Mouse (Mus musculus): ENCODE data around the gene Cd47. TPM values are rescaled to one million over a fixed set of nuclear protein-coding genes. Genes with fewer than 3 reads are reported as not detected.

Cd47 gene
- total RNA-seq, 4 experiments from 2014 or later = 82.2 to 91.4 (median 87.5) TPM

DNA sequence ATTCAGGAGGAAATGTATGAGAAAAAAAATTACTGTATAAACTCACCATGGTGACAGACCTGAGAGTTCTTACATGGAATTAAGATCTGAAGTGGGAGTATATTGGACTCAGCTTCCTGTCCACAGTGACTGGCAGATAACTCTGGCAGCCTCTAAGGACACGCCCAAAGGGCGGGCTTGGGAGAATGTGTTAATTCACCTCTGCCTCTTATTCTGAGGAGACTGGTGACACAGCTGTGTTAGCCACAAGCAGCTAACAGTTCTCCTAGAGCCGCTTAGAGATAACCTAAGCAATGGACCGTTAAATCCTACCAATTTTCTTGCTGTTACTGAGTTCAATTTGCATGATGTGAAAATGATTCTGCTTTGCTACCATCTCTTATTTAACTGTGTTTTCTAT is 107.0 kb downstream of the Cd47 start:
- peak; percentile 53 for DNase-seq (ENCODE audit: low spot score)

DNA sequence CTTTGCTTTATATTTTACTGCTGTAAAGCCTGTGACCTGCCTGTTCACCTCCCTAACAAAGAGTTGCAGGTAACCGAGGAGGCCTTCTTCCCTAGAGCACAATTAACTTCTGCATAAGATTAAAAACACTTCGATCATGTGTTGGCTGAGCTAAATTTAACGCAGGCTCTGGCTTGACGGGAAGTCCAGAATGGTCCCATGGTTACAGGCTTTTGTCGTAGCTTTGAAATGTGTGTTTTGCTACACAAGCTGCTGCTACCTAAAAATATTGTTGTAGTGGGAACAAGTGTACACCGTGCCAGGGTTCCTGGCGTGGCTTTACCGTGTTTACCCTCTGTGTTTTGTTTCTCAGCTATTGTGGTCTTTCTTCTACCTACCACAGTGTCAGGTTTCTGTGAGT is 109.2 kb downstream of the Cd47 start:
- peak; percentile 43 for DNase-seq (ENCODE audit: low spot score)

DNA sequence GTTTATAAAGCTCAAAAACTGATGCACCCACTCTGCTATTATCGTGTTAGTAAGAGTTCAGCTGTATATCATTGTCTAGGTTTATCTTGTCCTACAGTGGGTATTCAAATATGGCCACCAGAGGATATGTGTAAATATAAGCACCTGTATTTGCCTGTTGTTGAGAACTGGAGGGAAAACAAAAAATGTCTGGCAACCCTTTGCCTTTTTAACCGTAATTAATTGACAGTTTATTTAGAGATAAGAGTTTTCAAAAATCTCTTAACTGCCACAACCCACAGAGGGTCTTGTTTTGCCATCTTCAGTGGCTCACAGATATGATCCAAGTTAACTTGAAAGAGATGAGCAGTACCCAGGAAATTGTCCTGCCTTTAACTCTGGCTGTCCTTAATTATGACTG is 113.8 kb downstream of the Cd47 start:
- no peak for DNase-seq (ENCODE audit: low spot score)

DNA sequence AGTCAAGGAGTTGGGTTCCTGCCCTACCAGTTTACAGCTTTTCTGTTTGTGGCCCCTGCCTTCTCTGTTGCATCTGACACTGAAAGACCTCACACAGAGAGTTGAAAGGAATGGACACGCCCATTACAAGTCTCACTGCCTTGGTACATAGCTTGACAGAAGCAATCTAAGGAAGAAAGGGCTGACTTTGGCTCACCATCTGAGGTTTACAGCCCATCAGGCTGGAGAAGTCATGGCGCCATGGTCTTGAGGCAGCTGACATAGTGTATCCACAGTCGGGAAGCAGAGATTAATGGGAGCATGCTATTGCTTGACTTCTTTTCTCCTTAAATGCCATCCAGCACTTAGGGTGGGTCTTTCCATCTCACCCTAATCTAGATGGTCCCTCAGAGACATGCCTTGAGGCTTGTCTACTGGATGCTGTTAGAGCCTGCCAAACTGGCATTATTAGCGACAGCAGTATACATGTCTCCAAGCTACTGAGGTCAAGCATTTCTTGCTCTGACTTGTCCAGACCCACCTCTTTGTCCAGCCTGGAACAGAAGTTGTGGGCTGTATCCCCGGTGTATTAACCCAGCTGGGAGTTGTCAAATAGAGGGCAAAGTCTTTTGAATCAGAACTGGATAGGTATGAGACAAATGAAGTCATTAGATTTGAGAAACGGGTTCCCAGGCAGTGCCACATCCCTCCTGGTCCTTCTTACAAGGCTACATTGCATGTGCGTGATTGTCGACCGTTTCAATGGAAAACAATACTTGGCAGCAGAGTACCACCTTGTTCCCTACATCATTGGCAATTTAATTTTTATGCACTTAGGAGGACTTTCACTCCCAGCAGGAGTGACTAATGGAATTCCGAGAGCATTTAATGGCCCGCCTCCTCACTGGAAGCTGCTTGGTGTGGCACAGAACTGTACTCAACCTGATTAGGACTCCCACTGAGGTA is 115.5 kb downstream of the Cd47 start:
- no peak for DNase-seq (ENCODE audit: low spot score)

DNA sequence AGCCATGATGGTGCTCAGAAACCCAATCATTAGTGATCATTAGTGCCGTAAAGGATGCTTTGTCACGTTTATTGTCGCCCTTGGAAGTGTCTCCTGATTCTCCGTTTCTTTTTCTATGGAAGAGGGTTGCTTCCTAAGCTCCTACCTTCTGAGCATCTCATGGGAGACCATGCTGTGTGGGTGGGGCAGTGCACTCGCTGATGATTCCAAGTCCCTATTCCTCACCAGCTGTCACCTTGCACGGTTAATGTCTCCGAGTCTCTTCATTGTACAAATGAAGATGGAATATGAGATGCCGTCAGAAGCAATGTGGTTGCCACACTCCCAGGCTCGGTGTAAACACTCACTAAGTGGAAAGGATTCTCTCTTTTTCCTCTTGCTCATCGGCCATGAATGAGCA is 119.9 kb downstream of the Cd47 start:
- DNase-seq (ENCODE audit: low spot score) = no peak

DNA sequence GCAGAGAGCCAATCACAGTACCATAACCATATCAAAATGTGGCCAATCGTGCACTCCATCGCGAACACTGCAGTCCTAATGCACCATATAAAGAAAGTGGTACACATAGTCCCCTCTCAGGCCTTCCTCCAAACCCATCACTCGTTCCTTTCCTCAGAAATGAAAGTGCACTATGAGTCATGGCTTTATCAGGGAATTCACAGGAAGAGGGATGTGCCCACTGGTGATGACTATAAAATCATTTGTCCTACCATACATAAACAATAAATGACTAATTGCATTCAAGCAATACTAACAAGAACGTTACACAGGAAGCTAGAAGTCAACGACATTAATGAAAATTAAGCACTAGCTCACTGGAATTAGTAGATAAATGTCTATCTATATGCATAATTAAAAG is 121.3 kb downstream of the Cd47 start:
- no peak for DNase-seq (ENCODE audit: low spot score)

DNA sequence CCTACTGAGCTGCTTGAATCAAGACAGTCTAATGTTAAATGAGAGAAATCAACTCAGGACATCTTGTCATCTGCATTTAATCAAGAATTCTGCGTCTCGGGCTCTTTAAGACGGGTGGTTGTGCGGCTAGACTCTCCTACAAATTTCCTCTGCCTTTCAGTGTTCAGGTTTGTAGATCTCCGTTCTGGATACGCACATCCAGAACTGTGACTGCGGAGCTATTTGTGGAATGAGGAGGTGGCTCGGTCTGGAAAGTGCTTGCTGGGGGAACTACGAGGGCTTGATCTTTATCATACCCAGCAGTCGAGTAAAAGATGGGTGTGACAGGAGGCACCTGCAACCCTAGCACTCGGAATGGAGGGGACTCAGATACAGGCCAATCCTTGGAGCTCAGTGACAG is 121.8 kb downstream of the Cd47 start:
- DNase-seq (ENCODE audit: low spot score) = no peak

DNA sequence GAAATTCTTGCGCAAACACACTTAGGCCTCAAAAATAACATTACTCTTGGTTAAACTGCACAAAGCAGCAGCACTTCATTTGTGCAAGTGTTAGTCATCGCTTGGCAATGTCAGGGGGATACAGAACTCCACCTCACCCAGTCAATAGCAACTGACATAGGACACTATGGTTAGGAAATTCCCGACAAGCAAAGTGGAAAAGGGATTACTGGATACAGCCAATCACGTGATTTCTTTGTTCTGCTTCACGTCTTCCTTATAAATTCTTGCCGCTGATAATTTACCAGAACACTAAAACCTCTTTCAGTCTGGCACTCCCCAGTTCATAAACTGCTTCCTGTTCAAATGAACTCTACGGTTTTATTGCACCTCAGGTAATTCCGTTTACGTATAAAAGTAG is 123.4 kb downstream of the Cd47 start:
- DNase-seq (ENCODE audit: low spot score) = no peak

DNA sequence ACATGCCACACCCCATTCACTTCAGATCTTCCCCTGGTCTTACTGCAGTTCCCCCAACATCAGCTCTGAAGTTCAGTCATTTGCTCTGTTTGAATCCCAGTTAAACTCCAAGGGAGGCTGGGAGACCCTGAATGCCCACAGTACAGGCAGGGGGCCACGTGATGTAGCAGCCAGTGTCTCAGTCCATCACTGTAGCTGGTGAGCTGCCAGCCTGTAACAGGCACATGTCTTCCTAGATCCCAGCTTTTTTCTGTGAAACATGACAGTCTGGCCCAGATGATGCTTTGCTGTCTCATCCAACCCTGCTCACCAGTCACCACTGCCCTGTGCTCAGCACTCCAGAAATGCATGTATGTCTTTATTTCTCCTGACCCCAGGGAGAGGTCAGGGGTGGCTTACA is 124.6 kb downstream of the Cd47 start:
- DNase-seq (ENCODE audit: low spot score) = no peak

DNA sequence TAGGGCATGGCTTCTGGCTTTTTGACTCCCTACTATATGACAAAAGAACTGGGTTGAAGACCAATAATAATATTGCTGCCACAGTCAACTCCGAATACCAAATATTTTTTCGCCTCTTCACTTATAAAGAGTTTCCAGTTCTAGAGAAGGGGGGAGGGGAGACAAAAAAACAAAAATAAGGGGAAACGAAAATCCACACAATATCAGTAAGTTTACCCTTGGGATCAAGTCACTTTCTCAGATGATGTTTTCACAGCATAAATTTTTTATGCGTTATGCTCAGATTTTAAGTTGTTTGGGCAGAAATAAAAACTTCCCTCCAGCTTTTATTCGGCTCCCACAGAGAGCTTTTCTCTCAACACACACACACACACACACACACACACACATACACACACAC is 132.9 kb downstream of the Cd47 start:
- DNase-seq (ENCODE audit: low spot score) = no peak

DNA sequence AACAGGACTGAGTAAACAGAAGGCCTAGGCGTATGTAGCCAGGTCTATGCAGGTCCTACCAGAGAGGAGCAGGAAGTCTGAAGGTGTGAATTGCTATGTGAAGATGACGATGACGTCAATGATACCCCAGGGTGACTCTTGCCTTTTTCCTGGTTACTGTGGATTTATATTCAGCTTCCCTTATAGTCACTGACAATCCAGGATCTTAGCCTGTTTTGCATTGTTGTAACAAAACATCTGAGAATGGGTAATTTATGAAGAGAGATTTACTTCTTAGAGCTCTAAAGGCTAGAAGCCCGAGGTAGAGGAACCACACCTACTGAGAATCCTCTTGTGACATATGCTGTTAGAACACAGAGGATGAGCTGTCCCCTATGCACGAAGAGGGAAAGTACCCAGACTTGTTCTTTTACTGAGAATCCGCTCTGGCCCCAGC is 135.7 kb downstream of the Cd47 start:
- DNase-seq (ENCODE audit: low spot score) = no peak

DNA sequence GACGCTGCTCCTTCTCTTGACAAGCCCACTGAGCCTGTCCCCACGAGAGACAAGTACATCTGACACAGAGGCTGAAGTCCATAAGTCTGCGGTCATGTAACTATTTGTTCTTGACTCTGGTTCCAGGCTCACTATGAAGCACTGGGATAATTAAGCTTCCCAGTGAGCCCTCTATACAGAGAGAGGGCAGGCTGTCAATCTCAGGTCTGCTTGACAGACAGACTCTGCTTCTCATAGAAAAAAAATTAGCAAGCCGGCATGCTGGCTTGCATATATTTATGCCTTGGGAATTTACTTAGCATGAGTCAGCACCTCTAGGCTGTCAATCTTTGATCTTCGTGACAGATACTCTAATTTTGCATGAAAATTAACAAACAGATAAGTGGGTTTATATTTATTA is 136.5 kb downstream of the Cd47 start:
- DNase-seq (ENCODE audit: low spot score) = no peak

DNA sequence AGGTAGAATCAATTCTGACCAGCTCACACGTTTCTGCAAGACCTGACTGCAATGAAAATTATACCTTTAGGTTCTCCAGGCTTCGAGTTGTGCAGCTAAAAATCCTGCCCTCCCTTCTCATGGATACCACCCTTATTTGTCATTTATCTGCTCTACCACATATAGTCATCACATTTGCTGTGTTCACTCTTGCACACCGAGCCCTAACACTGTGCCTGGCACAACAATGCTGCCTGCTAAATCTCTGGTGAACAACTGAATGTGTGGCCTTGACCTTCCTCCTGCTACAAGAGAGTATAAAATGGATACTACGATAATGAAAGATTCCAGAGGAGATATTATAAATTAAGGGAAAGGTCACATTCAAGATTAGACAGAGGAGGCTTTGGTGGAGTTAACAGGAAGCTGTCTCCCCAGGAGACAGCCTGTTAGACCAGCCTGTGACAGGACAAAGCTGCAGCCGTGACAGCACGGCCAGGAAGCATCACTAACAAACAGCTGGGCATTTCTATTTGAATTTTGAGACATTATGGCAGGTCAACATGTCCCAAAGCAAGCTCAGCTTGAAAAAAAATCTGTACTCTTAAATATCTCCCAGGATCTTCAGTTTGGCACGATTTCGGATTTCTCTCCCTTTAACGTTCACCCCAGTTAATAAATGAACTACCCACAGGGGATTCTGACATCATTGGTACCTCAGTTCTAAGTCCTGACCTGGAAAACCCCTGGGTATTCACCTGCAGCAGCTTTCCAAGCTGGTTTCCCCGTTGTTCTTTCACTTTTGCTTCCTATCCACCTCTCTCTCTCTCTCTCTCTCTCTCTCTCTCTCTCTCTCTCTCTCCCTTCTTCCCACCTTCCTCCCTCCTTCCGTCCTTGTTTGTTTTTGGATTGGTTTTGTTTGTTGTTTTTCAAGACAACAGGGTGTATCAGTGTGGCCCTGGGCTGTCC is 137.2 kb downstream of the Cd47 start:
- no peak for DNase-seq (ENCODE audit: low spot score)

DNA sequence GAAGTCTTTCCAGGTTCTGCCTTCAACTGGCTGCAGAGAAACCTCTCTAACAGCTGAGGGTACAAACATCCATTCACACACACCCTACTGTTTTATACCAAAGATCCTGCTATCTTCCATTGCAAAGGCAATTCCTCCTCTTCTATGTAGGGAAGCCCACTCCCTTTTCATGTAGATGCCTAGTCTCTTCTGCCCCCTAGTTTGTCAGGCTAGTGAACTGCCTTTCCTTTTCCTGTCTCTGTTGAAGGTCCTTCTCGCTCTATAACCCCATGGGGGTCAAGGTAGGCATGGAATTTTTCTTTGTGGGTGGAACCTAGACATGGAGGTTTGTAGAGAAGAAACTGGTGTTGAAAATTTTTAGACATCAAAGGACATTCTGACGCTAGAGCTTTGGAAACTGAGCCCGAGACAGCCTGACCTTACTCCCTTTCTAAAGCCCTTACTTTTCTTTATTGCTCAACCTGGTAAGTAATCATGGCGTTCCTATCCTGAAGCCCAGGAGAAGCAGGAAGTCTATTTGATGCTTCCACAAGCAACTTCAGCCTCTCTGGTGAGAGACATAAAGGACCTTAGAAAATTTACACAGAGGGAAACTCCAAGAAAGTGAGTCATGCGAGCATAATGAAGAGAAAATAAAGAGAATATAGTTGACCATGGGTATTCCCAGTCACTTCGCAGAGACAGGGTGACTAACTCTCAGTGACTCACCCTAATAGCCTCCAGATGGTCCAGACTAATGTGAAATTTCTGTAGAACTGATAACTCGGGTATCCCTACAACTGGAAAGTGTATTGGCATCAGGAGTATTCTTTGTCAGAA is 138.4 kb downstream of the Cd47 start:
- no peak for DNase-seq (ENCODE audit: low spot score)

DNA sequence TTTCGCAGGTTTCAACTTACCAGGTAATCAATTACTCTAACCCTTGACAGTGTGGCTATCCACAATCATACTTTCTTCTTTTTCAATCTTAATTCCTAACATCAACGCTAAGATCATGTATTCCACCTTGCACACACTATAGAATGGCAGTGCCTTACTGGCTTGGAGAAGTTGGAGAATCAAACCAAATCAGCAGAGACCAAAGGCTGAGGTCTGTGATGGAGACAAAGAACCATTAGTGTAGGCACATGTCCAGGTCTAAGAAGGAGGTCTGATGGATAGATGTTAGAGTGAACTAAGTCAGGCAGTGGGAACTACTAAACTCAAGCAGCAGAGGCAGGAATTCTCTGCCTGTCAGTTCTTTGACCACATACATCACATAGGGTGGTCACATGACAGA is 139.0 kb downstream of the Cd47 start:
- no peak for DNase-seq (ENCODE audit: low spot score)

DNA sequence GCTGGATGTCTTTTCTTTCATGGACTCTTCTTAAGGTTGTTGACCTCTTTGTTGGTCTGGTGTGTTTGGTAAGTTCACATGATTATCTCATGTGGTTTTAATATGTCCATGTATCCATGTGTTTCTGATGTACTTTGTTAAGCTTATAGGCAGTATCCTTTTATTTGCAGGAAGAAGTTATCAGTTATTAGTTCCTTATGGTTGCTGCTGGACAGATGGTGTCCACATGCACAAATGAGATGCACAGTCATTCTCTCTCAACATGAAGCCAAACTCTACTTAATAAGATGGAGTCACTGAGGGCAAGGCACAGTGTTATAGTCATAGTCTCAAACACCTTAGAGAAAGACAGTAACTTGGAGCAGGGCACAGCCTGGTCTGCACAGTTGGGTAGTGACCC is 140.1 kb downstream of the Cd47 start:
- no peak for DNase-seq (ENCODE audit: low spot score)

DNA sequence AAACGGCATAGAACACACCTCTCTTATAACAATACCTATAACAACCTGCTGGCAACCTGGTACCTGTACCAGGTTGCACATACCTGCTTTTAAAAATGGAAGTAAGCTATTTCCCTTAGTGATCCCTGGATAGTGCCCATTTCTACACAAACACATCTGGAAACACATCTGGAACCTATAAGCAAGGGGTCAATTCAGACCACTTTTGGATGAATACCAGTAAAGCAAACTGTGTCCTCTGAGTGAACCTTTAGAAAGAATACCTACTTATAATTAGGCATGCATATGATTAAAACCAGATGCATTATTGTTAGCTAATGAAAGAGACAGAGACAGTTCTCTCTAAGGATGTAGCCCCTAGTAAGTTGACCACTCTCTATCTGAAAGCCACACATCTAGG is 140.7 kb downstream of the Cd47 start:
- DNase-seq (ENCODE audit: low spot score) = no peak

DNA sequence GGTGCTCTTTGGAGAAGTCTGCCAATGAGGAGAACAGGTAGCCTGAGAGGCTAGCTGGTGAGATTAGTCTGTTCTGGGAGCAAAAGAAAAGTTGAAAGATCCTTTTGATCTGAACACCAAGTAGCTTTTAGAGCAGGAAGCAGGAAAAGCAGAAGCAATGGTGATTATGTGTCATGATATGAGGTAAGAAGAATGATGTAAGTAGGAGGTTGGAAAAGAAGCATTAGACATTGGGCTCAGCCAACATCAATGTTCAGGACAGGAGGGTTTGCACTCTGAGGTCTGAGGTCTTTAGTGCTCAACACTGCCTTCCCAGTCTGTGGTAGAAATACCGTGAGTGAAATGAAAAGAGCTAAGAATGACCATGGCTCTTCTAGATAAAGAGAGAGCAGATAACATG is 143.4 kb downstream of the Cd47 start:
- no peak for DNase-seq (ENCODE audit: low spot score)

DNA sequence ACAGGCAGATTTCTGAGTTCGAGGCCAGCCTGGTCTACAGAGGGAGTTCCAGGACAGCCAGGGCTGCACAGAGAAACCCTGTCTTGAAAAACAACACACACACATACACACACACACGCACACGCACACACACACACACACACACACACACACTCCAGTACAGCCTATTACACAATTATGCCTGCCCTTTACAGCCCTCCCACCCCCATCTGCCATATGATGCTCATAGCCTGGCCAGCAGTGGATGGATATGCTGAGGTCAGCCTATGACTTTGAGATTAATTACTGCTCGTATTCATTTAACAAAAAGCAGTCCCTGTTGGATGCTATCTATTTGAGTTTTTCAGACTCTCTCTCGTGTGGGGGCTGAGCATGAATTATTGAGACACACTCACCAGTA is 144.8 kb downstream of the Cd47 start:
- no peak for DNase-seq (ENCODE audit: low spot score)

DNA sequence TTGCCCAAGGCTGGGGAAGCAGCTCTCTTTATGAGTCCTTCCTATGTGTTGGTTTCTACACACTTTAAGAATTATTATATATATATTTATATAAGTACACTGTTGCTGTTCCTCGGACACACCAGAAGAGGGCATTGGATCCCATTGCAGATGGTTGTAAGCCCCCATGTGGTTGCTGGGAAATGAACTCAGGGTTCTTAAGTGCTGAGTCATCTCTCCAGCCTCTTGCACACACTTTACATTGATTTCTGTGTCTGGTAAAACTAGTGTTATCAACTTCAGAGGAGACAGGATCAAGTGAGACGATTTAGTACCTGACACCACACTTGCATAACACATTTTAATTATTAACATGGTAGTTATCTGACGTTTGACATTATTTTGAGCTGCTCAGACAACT is 146.7 kb downstream of the Cd47 start:
- no peak for DNase-seq (ENCODE audit: low spot score)

DNA sequence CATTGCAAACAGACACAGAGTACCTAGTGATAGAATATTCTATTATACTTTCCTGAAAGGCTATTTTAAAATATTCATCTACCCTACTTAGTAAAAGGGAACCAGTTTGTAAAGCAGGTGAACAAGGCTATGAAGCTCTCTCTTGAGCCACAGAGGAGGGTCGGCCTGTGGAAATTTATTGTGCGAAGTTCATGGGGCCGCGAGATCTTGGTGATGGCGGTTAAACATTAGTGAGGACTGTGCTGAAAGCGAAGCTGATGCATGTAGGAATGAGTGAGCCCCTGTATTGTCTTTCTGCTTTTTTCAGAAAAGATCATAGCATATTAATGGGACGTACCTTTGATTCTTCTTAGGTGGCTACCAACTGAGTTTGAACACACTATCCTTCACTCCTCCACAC is 147.3 kb downstream of the Cd47 start:
- no peak for DNase-seq (ENCODE audit: low spot score)

DNA sequence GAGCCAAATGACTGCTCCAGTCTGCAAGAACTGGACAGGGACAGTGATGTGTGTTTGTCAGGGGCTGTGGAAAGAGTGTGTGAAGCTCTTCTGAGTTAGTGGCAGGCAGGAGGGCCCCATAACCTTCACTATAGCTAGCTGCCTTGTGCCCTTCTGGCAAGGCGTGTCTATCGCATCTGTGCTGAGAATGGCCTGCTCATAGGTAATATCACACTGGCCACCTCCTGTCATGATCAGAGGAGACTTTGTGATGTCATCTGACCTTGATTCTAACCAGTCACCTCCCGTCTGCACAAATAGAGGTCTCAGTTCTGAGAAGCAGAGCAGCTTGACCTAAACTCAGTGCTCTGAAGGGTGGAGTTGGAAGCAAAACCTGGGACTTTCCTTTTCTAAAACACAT is 148.0 kb downstream of the Cd47 start:
- DNase-seq (ENCODE audit: low spot score) = no peak
